Mouse (Mus musculus) intestine, embryonic 14.5 days (tissue): ENCODE measurements at regions not wholly inside any gene's neighbourhood (a gene's known extent, or its start where the extent isn't known, plus 50 kb on each side); places are given as distances from the start of the nearest gene placed in this dataset.

Source experiments
- ATAC-seq: fragments of 200-750 bp; cut with Nextera tagmentation; replicated peaks from 2 replicates; pipeline ENCODE4 v1.8.0; 2017; ENCODE audit warnings: low read depth, moderate number of reproducible peaks, moderate TSS enrichment, moderate library complexity; ENCODE audit not compliant: low FRiP score, low TSS enrichment
- DNase-seq: peaks from one replicate; pipeline ENCODE4 v3.0.0-alpha.2; 2018; ENCODE audit warnings: low spot score
- H3K27ac ChIP-seq: fragments of 300-500 bp; sonication (generic); 2 replicates; pipeline ENCODE4 v1.5.1; 2014; ENCODE audit warnings: low read depth, mild to moderate bottlenecking, control low read depth
- H3K27me3 ChIP-seq: fragments of 300-500 bp; sonication (generic); replicated peaks from 2 replicates; pipeline ENCODE4 v1.6.1; 2014; ENCODE audit warnings: low read length, control low read depth; ENCODE audit not compliant: control insufficient read depth, insufficient read depth
- H3K36me3 ChIP-seq: fragments of 300-500 bp; sonication (generic); 2 replicates; pipeline ENCODE4 v1.6.1; 2014; ENCODE audit warnings: low read length, control low read depth; ENCODE audit not compliant: control insufficient read depth, insufficient read depth
- H3K4me1 ChIP-seq: fragments of 300-500 bp; sonication (generic); replicated peaks from 2 replicates; pipeline ENCODE4 v1.6.1; 2014; ENCODE audit warnings: low read length, control low read depth, mixed read lengths; ENCODE audit not compliant: control insufficient read depth, insufficient read depth
- H3K4me2 ChIP-seq: fragments of 300-500 bp; sonication (generic); 2 replicates; pipeline ENCODE4 v1.6.1; 2014; ENCODE audit warnings: low read length
- H3K4me3 ChIP-seq: fragments of 300-500 bp; sonication (generic); 2 replicates; pipeline ENCODE4 v1.5.1; 2014; ENCODE audit warnings: low read depth, low read length, control low read depth, mixed read lengths
- H3K9ac ChIP-seq: fragments of 300-500 bp; sonication (generic); 2 replicates; pipeline ENCODE4 v1.6.1; 2014; ENCODE audit warnings: mild to moderate bottlenecking, low read length
- H3K9me3 ChIP-seq: fragments of 300-500 bp; sonication (generic); 2 replicates; pipeline ENCODE4 v1.6.1; 2016; ENCODE audit warnings: low read length, control low read depth; ENCODE audit not compliant: control insufficient read depth
- WGBS: fragments of 180-500 bp; shearing (Covaris S2); extraction: QIAGEN DNeasy Blood & Tissue Kit; methylation state at CpG from one replicate; pipeline ENCODE4 v1.1.7; 2014; 5-methylcytosine and 5-hydroxymethylcytosine counted together

DNA sequence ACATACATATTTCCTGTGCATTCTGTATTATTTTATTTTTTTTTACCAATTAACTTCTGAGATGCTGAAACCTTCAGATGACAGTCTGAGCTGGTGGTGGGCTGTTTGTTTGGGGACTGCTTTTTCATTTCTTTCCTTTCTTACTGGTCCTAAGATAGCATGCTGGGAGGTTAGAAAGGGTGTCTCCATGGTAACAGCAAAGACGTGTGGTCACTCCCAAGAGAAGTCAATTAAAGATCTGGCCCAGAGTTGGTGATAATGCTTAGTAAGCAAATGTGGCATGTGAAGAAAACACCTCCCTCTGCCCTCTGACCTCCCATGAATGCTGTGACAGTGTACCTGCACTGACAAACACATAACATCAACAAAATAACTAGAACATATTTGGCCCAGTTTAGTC, 142.5 kb downstream of the Med10 start:
- ATAC-seq (no peak), DNase-seq (no peak)
- WGBS = 16% methylated on average over 1 of the region's 1 CpGs
- no peak overlapping the region for H3K4me3 ChIP-seq
- no peaks in the 10 kb centered on the region for H3K9me3 ChIP-seq
- H3K27me3 ChIP-seq = no peaks in the 10 kb centered on the region
- H3K27ac ChIP-seq = no peak overlapping the region
- no peaks in the 10 kb centered on the region for H3K36me3 ChIP-seq
- no peaks in the 10 kb centered on the region for H3K4me1 ChIP-seq
- no peak overlapping the region for H3K4me2 ChIP-seq
- H3K9ac ChIP-seq = no peak overlapping the region

DNA sequence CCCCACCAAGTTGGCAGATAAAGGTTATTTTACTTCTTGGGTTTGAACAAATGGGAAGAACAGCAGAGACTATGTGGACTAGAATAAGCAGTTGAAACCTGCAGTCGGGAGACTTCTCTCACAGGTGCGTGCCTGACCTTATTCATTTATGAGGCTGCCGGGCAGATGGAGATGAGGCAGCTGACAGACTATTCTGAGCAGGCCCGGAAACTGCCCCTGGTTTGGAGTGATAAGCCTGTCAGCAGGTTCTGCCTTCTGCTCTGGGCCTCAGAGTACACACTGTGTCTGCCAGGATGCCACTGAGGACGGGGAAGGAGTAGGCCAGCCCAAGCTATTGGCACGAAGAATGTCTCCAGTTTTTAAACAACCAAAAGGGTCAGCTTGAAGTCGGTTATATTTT, 144.4 kb downstream of the Med10 start:
- DNase-seq (no peak), ATAC-seq (no peak)
- Histone ChIP-seq H3K9me3 (no peaks in the 10 kb centered on the region), H3K4me2 (no peak overlapping the region), H3K4me3 (no peak overlapping the region), H3K27ac (no peak overlapping the region), H3K4me1 (no peaks in the 10 kb centered on the region), H3K9ac (no peak overlapping the region), H3K36me3 (no peaks in the 10 kb centered on the region), H3K27me3 (no peaks in the 10 kb centered on the region)
- WGBS = 69% methylated on average over 7 of the region's 7 CpGs

DNA sequence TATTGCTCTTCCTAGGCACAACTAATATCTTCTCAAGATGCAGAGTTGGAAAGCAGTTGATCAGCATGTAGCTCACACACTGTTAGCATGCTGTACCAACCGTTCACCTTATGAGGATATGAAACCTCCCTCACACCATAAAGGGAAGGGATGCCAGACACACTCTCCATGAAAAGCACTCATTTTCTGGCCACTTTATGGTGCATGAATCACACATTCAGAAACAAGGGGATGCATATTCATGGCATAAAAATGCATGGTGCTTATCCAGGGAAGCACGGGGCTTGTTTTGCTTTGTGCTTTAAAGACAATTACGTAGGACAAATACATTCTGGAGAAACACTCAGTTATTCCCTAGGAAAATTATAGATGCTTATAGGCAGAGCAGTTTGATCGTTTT, 149.9 kb downstream of the Med10 start:
- no peaks in the 10 kb centered on the region for H3K27me3 ChIP-seq
- no peak overlapping the region for H3K4me2 ChIP-seq
- no peaks in the 10 kb centered on the region for H3K4me1 ChIP-seq
- DNase-seq (no peak), ATAC-seq (no peak)
- H3K9ac ChIP-seq = no peak overlapping the region
- H3K9me3 ChIP-seq = no peaks in the 10 kb centered on the region
- H3K36me3 ChIP-seq = no peaks in the 10 kb centered on the region
- no peak overlapping the region for H3K27ac ChIP-seq
- no peak overlapping the region for H3K4me3 ChIP-seq
- whole genome bisulfite sequencing = 80% methylated on average over 4 of the region's 4 CpGs

DNA sequence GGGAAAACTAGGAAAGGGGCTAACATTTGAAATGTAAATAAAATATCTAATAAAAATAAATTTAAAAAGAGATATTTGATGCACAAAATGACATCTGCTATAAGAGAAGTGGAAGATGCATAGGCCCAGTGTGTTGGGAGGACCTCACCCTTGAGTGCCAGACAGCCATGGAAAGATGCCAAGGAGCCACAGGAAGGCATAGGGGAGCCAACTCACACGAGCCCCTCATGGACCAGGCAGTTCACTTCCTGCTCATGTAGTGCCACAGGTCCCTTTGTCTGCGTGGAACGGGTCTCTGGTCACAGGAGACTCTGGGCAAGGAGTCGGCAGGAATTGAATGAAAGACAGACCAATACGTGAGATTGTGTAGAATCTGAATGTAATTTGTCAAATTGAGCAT, 152.0 kb downstream of the Med10 start:
- Histone ChIP-seq H3K36me3 (no peaks in the 10 kb centered on the region), H3K4me2 (no peak overlapping the region), H3K4me1 (no peaks in the 10 kb centered on the region), H3K27ac (no peak overlapping the region), H3K9me3 (no peaks in the 10 kb centered on the region), H3K4me3 (no peak overlapping the region), H3K9ac (no peak overlapping the region), H3K27me3 (no peaks in the 10 kb centered on the region)
- ATAC-seq = no peak
- DNase-seq = no peak
- WGBS = 77% methylated on average over 5 of the region's 5 CpGs

DNA sequence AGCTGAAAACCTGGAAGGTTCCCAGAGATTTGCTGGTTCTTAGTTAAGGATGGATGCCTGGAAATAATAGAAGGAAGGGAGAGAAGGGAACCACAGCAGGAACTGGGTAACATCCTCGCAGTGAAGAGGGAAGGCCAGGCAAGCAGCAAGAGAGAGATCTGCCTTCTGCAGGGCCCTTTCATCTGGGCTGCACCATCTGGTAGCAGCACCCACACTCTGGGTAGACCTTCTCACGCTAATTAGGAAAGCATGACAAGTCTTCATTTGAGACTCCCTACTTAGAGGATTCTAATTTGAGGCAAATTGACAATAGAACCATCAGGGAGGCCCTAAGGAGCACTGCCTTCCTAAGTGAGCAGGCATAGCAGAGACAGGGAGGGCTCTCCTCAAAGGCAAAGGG, 153.3 kb downstream of the Med10 start:
- Histone ChIP-seq H3K9me3 (no peaks in the 10 kb centered on the region), H3K27ac (no peak overlapping the region), H3K27me3 (no peaks in the 10 kb centered on the region), H3K4me1 (no peaks in the 10 kb centered on the region), H3K9ac (no peak overlapping the region), H3K36me3 (no peaks in the 10 kb centered on the region), H3K4me2 (no peak overlapping the region), H3K4me3 (no peak overlapping the region)
- DNase-seq (no peak), ATAC-seq (no peak)
- WGBS = 68% methylated on average over 2 of the region's 2 CpGs

DNA sequence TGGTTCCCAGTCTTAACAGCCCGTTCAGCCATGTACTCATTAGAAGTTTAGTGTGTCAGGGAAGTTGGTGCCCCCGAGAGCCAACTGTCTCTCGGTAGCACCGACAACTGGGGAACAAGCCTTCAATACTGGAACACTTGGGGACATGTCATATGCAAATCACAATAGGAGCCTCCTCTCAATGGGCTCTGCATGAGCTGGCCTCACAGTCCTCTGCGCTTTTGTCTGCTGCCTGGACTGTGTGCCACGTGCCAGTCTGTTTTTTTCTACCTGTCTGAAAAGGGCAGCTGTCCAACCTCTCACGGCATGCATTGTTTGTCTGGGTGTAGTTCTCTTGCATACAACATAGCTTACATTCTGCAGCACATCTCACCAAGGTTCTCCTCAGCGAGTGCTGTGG, 161.7 kb downstream of the Med10 start:
- H3K27ac ChIP-seq = no peak overlapping the region
- H3K4me1 ChIP-seq = no peaks in the 10 kb centered on the region
- WGBS = 83% methylated on average over 8 of the region's 8 CpGs
- DNase-seq (no peak), ATAC-seq (no peak)
- no peak overlapping the region for H3K9ac ChIP-seq
- no peak overlapping the region for H3K4me2 ChIP-seq
- no peak overlapping the region for H3K4me3 ChIP-seq
- no peaks in the 10 kb centered on the region for H3K27me3 ChIP-seq
- H3K9me3 ChIP-seq = no peaks in the 10 kb centered on the region
- H3K36me3 ChIP-seq = no peaks in the 10 kb centered on the region

DNA sequence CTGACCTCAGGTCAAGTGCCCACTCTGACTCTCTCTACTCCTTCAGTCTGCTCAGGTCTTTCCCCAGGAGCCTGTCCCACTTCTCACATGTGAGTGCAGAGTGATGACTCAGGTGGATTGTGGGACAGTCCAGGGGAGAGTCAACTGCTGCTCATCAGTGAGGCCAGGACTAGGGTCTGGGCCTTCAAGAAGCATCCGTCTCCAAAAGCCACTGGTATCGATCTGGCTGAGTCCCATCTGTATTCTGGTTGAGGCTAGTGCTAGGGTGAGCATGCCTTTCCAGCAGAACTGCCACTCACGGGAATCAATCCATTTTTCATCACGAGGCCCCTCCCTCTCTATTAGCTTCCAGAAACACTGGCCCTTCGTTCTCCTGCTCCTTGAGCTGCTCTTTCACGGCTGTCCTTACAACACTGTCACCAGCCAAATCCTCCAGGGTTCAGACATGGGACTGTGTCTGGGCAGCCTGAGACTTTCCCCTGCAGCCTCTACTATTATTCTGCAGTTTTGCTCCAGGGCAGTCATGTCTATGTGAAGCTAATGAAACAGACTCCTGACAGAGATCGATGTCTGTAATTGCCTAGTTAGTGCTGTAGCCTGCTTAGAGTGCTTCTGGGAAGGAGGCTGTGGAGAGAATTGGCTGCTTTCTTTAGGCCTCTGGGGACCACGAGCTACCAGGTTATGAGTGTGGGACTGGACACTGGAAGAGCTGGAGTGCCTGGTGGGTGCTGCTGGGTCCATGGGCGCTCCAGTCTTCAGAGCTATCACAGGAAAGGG, 169.3 kb downstream of the Med10 start:
- 84% methylated on average over 9 of the region's 9 CpGs for WGBS
- no peak overlapping the region for H3K4me3 ChIP-seq
- no peak overlapping the region for H3K4me2 ChIP-seq
- DNase-seq = no peak
- no peaks in the 10 kb centered on the region for H3K27me3 ChIP-seq
- no peak for ATAC-seq
- no peaks in the 10 kb centered on the region for H3K4me1 ChIP-seq
- no peaks in the 10 kb centered on the region for H3K36me3 ChIP-seq
- H3K9me3 ChIP-seq = no peaks in the 10 kb centered on the region
- no peak overlapping the region for H3K9ac ChIP-seq
- H3K27ac ChIP-seq = no peak overlapping the region

DNA sequence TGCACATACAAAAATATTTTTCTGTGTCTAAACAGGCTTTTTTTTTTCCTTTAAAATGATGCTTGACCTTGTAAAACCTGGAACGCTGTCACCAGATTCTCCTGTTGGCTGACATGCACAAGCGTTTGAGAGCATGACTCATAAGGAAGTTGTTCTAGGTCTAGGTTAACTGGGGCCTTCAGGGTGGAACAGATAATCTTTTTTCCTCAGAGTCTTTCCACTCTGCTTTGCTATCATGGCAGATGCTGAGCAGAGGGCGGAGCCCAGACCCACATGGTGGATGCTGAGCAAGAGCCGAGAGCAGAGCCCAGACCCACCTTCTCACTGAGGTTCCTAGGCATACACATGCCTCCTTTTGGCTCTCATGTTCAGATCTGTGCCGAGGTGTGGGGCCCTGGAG, 172.6 kb downstream of the Med10 start:
- Histone ChIP-seq H3K27ac (no peak overlapping the region), H3K36me3 (no peaks in the 10 kb centered on the region), H3K27me3 (no peaks in the 10 kb centered on the region), H3K4me2 (no peak overlapping the region), H3K4me3 (no peak overlapping the region), H3K4me1 (no peaks in the 10 kb centered on the region), H3K9me3 (no peaks in the 10 kb centered on the region), H3K9ac (no peak overlapping the region)
- ATAC-seq = no peak
- 84% methylated on average over 5 of the region's 5 CpGs for WGBS
- no peak for DNase-seq

DNA sequence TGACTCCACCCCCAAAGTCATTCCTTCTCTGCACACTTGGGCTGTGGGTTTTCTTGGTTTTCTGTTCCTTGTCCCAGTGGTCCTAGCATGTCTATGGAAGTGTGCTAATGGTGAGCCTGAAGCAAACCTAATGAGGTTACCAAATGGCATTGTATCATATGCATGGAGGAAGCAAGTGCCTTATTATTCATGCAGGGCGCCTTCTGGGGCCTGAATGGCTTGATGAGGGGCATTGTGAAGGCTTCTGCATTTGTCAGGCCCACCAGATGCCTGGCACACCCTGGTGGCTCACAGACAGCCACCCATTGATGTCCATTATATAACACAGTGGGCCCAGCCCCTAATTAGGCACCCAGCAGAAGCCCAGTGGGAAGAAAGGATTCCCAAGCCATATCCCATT, 182.0 kb downstream of the Med10 start:
- WGBS = 48% methylated on average over 1 of the region's 1 CpGs
- H3K27ac ChIP-seq = no peak overlapping the region
- no peak for ATAC-seq
- H3K4me1 ChIP-seq = no peaks in the 10 kb centered on the region; the same call in 1 of the 2 replicates
- no peaks in the 10 kb centered on the region for H3K36me3 ChIP-seq
- no peaks in the 10 kb centered on the region for H3K9me3 ChIP-seq
- H3K4me2 ChIP-seq = no peak overlapping the region
- no peaks in the 10 kb centered on the region for H3K27me3 ChIP-seq
- DNase-seq = no peak
- no peak overlapping the region for H3K9ac ChIP-seq
- H3K4me3 ChIP-seq = no peak overlapping the region
